Mouse (Mus musculus) spleen, adult 2 months (tissue): ENCODE results near the gene Itsn2.

Source experiments
- CTCF ChIP-seq: fragments of 200-500 bp; IDR thresholded peaks from 2 replicates; pipeline ENCODE4 v1.5.1; 2011; ENCODE audit warnings: mild to moderate bottlenecking, inconsistent platforms; ENCODE audit not compliant: insufficient read depth, insufficient read length, insufficient replicate concordance; ENCODE audit errors: extremely low read depth
- POLR2A ChIP-seq: fragments of 200-500 bp; IDR thresholded peaks from 2 replicates; pipeline ENCODE4 v1.6.1; 2011; ENCODE audit warnings: low read depth, low read length, inconsistent platforms

GRCm38 (mm10) chr12:4656813-4657212 is 64.4 kb downstream of the Itsn2 start:
- TF ChIP-seq POLR2A (no peak), CTCF (no peak)
